Comparison of ENCODE assay signal across 14 mouse cellular contexts in genomic region chr1:56833984-56834900, GRCm38 (mm10).
DNase-seq lines count a peak whose midpoint lies in the region; ATAC-seq and TF ChIP-seq lines count a peak whose summit lies in the region.
"Had no signal": no experiment of that assay in that cellular context is flagged by ENCODE, and none has a peak within 500 bp of the region (broad histone marks: within the 10 kb centered on the region; RNA-seq: fewer than 3 reads in every experiment).

No protein-coding gene starts in this region.

- H3K4me1 ChIP-seq in forebrain, embryonic 10.5 days = peaks cover 32% of the 10 kb centered on the region
- H3K4me1 ChIP-seq in hindbrain, embryonic 13.5 days (replicated peaks) = peaks cover 28% of the 10 kb centered on the region
- H3K4me1 ChIP-seq in heart, embryonic 10.5 days = no peaks in the 10 kb centered on the region

- TF ChIP-seq POLR2A in myocyte (IDR thresholded peaks at IDR 0.05; ENCODE audit: insufficient read length, low read depth) = no peak

- H3K4me2 ChIP-seq in hindbrain, embryonic 13.5 days = no peak overlapping the region
- no peak overlapping the region for H3K4me2 ChIP-seq in myocyte (ENCODE audit: low read depth)
- H3K4me2 ChIP-seq: limb, embryonic 15.5 days had no signal

- H3K36me3 ChIP-seq in forebrain, embryonic 10.5 days (replicated peaks) = peaks cover 5% of the 10 kb centered on the region
- no peaks in the 10 kb centered on the region for H3K36me3 ChIP-seq in hindbrain, embryonic 13.5 days
- peaks cover 10% of the 10 kb centered on the region for H3K36me3 ChIP-seq in myocyte (ENCODE audit: control insufficient read depth, insufficient read depth)
- H3K36me3 ChIP-seq in heart, embryonic 10.5 days = no peaks in the 10 kb centered on the region
- H3K36me3 ChIP-seq: limb, embryonic 15.5 days had no signal

- H3K27ac ChIP-seq in forebrain, embryonic 10.5 days = peak overlapping the region; percentile 71; the same call in 1 of the 2 replicates
- H3K27ac ChIP-seq in hindbrain, embryonic 13.5 days = peak overlapping the region; percentile 52; the same call in 1 of the 2 replicates
- no peak overlapping the region for H3K27ac ChIP-seq in heart, embryonic 10.5 days
- H3K27ac ChIP-seq: limb, embryonic 15.5 days; stomach, postnatal 0 days had no signal

- H3K79me2 ChIP-seq in myocyte (ENCODE audit: control insufficient read depth, insufficient read depth) = no peaks in the 10 kb centered on the region

- H3K9ac ChIP-seq in hindbrain, embryonic 13.5 days = no peak overlapping the region
- H3K9ac ChIP-seq: limb, embryonic 15.5 days had no signal

- H3K4me3 ChIP-seq in forebrain, embryonic 10.5 days = no peak overlapping the region
- no peak overlapping the region for H3K4me3 ChIP-seq in hindbrain, embryonic 13.5 days
- no peak overlapping the region for H3K4me3 ChIP-seq in myocyte
- no peak overlapping the region for H3K4me3 ChIP-seq in heart, embryonic 10.5 days
- H3K4me3 ChIP-seq: limb, embryonic 15.5 days had no signal

- ATAC-seq in hindbrain, embryonic 13.5 days (ENCODE audit: low FRiP score) = peak; percentile 54
- no peak for ATAC-seq in megakaryocyte, adult 5-6 weeks (ENCODE audit: poor library complexity, severe bottlenecking)

- H3K9me3 ChIP-seq in forebrain, embryonic 10.5 days = no peaks in the 10 kb centered on the region
- H3K9me3 ChIP-seq in hindbrain, embryonic 13.5 days = no peaks in the 10 kb centered on the region
- H3K9me3 ChIP-seq in heart, embryonic 10.5 days = no peaks in the 10 kb centered on the region
- H3K9me3 ChIP-seq: limb, embryonic 15.5 days had no signal

- H3ac ChIP-seq in myocyte (ENCODE audit: control insufficient read depth, insufficient read length) = no peak overlapping the region

- 86% methylated on average over 6 of the region's 6 CpGs for WGBS in forebrain, embryonic 10.5 days
- WGBS in hindbrain, embryonic 13.5 days = 57% methylated on average over 6 of the region's 6 CpGs
- 86% methylated on average over 6 of the region's 6 CpGs for WGBS in heart, embryonic 10.5 days

- DNase-seq in layer of hippocampus, postnatal 14 days (ENCODE audit: low spot score in 2 of 2) = peak; percentile 15 to 33
- no peak for DNase-seq in layer of hippocampus, postnatal 25 days (ENCODE audit: extremely low spot score in 1 of 2, low spot score in 1 of 2)
- DNase-seq in forebrain, embryonic 10.5 days (ENCODE audit: extremely low spot score, low spot score) = no peak
- no peak for DNase-seq in heart, embryonic 10.5 days (ENCODE audit: low spot score)
- DNase-seq in cerebellum, postnatal 36 days = no peak
- DNase-seq: adrenal gland, postnatal 14 days; heart, postnatal 14 days; lung, postnatal 14 days; right cerebral cortex, postnatal 4 days had no signal

- no peaks in the 10 kb centered on the region for H3K27me3 ChIP-seq in forebrain, embryonic 10.5 days (ENCODE audit: poor library complexity, severe bottlenecking)
- no peaks in the 10 kb centered on the region for H3K27me3 ChIP-seq in hindbrain, embryonic 13.5 days
- H3K27me3 ChIP-seq in myocyte (ENCODE audit: control insufficient read depth, insufficient read depth, insufficient read length) = no peaks in the 10 kb centered on the region
- H3K27me3 ChIP-seq in heart, embryonic 10.5 days (ENCODE audit: insufficient read depth, poor library complexity, severe bottlenecking) = no peaks in the 10 kb centered on the region
- H3K27me3 ChIP-seq: limb, embryonic 15.5 days had no signal

TF ChIP-seq in myocyte, 11 proteins besides CTCF, POLR2A, EP300 and RAD21:
- no peak for TF ChIP-seq POLR2AphosphoS2 (IDR thresholded peaks at IDR 0.05; ENCODE audit: insufficient read length, low read depth)
- TF ChIP-seq MYOD1 (IDR thresholded peaks at IDR 0.05; ENCODE audit: control insufficient read depth in 1 of 3, insufficient read length in 2 of 3, low read depth in 2 of 3) = peak in 2 of 3 experiments; percentile 90 to 95
- no peak for TF ChIP-seq USF1 (IDR thresholded peaks at IDR 0.05; ENCODE audit: low read depth)
- TF ChIP-seq MYOG (IDR thresholded peaks at IDR 0.05; ENCODE audit: control insufficient read depth in 1 of 3, insufficient read depth in 1 of 3, insufficient read length in 2 of 3, low read depth in 2 of 3) = peak in 1 of 3 experiments; percentile 78
- peak; percentile 63 for TF ChIP-seq TCF3 (IDR thresholded peaks at IDR 0.05; ENCODE audit: insufficient read length, low read depth)
- TF ChIP-seq TCF12 (IDR thresholded peaks at IDR 0.05; ENCODE audit: insufficient read depth, poor library complexity, severe bottlenecking) = peak; percentile 14

Comparison
In these comparisons a context has a peak if more than half of its experiments do, and no peak if none do; other contexts are left out.
1. DNase-seq: peak in layer of hippocampus, postnatal 14 days (2 of 2); none in layer of hippocampus, postnatal 25 days (0 of 2), forebrain, embryonic 10.5 days (single experiment), heart, embryonic 10.5 days (single experiment) and cerebellum, postnatal 36 days (0 of 2).